Mouse (Mus musculus): Measurements from ENCODE around the gene Gm11985. TPM values are rescaled to one million over a fixed set of nuclear protein-coding genes. Genes with fewer than 3 reads are reported as not detected.
A peak's percentile ranks its signal among the peaks of the same experiment; 100 is the strongest.

The Gm11985 gene
- total RNA-seq, 2 experiments from 2014 or later, result not detected

- intact Hi-C loops (cut with DNase I), result loop anchor here (1.0 to 10.0 kb wide), 5 partner anchors 127 to 1194 kb away; no protein-coding TSS in a partner anchor
These were observed 22.0 kb upstream of the Gm11985 start for GRCm38 (mm10) chr11:7210343-7210742.

GRCm38 (mm10) chr11:7203846-7204245, 15.5 kb upstream of the Gm11985 start:
- intact Hi-C loops (cut with DNase I), result loop anchor here (10.0 kb wide), 1 partner anchor 1321 kb away; no protein-coding TSS in a partner anchor
- DNase-seq (ENCODE audit: low spot score in 2 of 2), result no peak

More at GRCm38 (mm10) chr11:7210343-7210742, 22.0 kb upstream of the Gm11985 start:
- peak; percentile 79 to 85 for DNase-seq (ENCODE audit: low spot score in 2 of 2)

GRCm38 (mm10) chr11:7202206-7202605, 13.8 kb upstream of the Gm11985 start:
- no peak for DNase-seq (ENCODE audit: low spot score in 2 of 2)

GRCm38 (mm10) chr11:7200393-7200783, 12.0 kb upstream of the Gm11985 start:
- intact Hi-C loops (cut with DNase I), result loop anchor here (10.0 kb wide), 1 partner anchor 1324 kb away; no protein-coding TSS in a partner anchor
- no peak for DNase-seq (ENCODE audit: low spot score in 2 of 2)

More at GRCm38 (mm10) chr11:7202206-7202605, 13.8 kb upstream of the Gm11985 start:
- intact Hi-C loops (cut with DNase I), result loop anchor here (10.0 kb wide), 1 partner anchor 1323 kb away; no protein-coding TSS in a partner anchor

- peak; percentile 40 to 71 for DNase-seq (ENCODE audit: low spot score in 2 of 2)
- intact Hi-C loops (cut with DNase I), result loop anchor here (10.0 kb wide), 2 partner anchors 545 to 1325 kb away; partner anchors contain the start of gene Ramp3
These were observed 11.5 kb upstream of the Gm11985 start for GRCm38 (mm10) chr11:7199736-7200392.

- DNase-seq (ENCODE audit: low spot score in 2 of 2), result no peak
- intact Hi-C loops (cut with DNase I), result loop anchor here (10.0 kb wide), 1 partner anchor 544 kb away; the partner anchor contains the start of gene Ramp3
These were observed 10.3 kb upstream of the Gm11985 start for GRCm38 (mm10) chr11:7198481-7199256.

- DNase-seq (ENCODE audit: low spot score in 2 of 2), result no peak
- intact Hi-C loops (cut with DNase I), result loop anchor here (10.0 kb wide), 1 partner anchor 543 kb away; the partner anchor contains the start of gene Ramp3
These were observed 9.6 kb upstream of the Gm11985 start for GRCm38 (mm10) chr11:7198006-7198405.

- DNase-seq (ENCODE audit: low spot score in 2 of 2), result no peak
- intact Hi-C loops (cut with DNase I), result loop anchor here (10.0 kb wide), 1 partner anchor 543 kb away; the partner anchor contains the start of gene Ramp3
These were observed 9.1 kb upstream of the Gm11985 start, which contains the start of gene Igfbp1 for GRCm38 (mm10) chr11:7197491-7197941. Gene Igfbp1, plus strand, starts transcription at chr11:7197782.

- intact Hi-C loops (cut with DNase I), result loop anchor here (10.0 kb wide), 1 partner anchor 540 kb away; the partner anchor contains the start of gene Ramp3
- no peak for DNase-seq (ENCODE audit: low spot score in 2 of 2)
These were observed 6.9 kb upstream of the Gm11985 start for GRCm38 (mm10) chr11:7195312-7195685.

GRCm38 (mm10) chr11:7194432-7195311, 6.3 kb upstream of the Gm11985 start:
- intact Hi-C loops (cut with DNase I), result loop anchor here (10.0 kb wide), 1 partner anchor 540 kb away; the partner anchor contains the start of gene Ramp3
- DNase-seq (ENCODE audit: low spot score in 2 of 2), result no peak

- intact Hi-C loops (cut with DNase I), result loop anchor here (10.0 kb wide), 1 partner anchor 538 kb away; the partner anchor contains the start of gene Ramp3
- no peak for DNase-seq (ENCODE audit: low spot score in 2 of 2)
These were observed 4.8 kb upstream of the Gm11985 start for GRCm38 (mm10) chr11:7193134-7193533.

- no peak for DNase-seq (ENCODE audit: low spot score in 2 of 2)
- intact Hi-C loops (cut with DNase I), result loop anchor here (10.0 kb wide), 1 partner anchor 538 kb away; the partner anchor contains the start of gene Ramp3
These were observed 4.3 kb upstream of the Gm11985 start for GRCm38 (mm10) chr11:7192710-7193109.

GRCm38 (mm10) chr11:7187472-7187871, 897 bp downstream of the Gm11985 start:
- intact Hi-C loops (cut with DNase I), result no loop called here
- no peak for DNase-seq (ENCODE audit: low spot score in 2 of 2)

- DNase-seq (ENCODE audit: low spot score in 2 of 2), result no peak
- intact Hi-C loops (cut with DNase I), result no loop called here
These were observed 3.9 kb downstream of the Gm11985 start for GRCm38 (mm10) chr11:7184420-7184819.

- intact Hi-C loops (cut with DNase I), result no loop called here
- no peak for DNase-seq (ENCODE audit: low spot score in 2 of 2)
These were observed 5.8 kb downstream of the Gm11985 start for GRCm38 (mm10) chr11:7182409-7183042.

- no peak for DNase-seq (ENCODE audit: low spot score in 2 of 2)
- intact Hi-C loops (cut with DNase I), result no loop called here
These were observed 9.1 kb downstream of the Gm11985 start for GRCm38 (mm10) chr11:7179276-7179675.

GRCm38 (mm10) chr11:7178724-7179123, 9.6 kb downstream of the Gm11985 start:
- no peak for DNase-seq (ENCODE audit: low spot score in 2 of 2)
- intact Hi-C loops (cut with DNase I), result no loop called here

GRCm38 (mm10) chr11:7173664-7174063, 14.7 kb downstream of the Gm11985 start:
- DNase-seq (ENCODE audit: low spot score in 2 of 2), result no peak
- intact Hi-C loops (cut with DNase I), result no loop called here

All from left cerebral cortex, postnatal 14 days (tissue).